Mouse (Mus musculus): ENCODE results near the gene Hhipl1. TPM values are rescaled to one million over a fixed set of nuclear protein-coding genes. Genes with fewer than 3 reads are reported as not detected.

The Hhipl1 gene
- polyA plus RNA-seq (2012; rRNA removed): 2.0 and 2.6 TPM in 2 replicates

GRCm38 (mm10) chr12:108305812-108306794 lies at the start of gene Hhipl1:
TSS of gene Hhipl1 (plus strand) at chr12:108306270.

GRCm38 (mm10) chr12:108274661-108275507 lies 31.2 kb upstream of the Hhipl1 start, which contains the start of gene Ccdc85c:
TSS of gene Ccdc85c (minus strand) at chr12:108275425.

GRCm38 (mm10) chr12:108333895-108334445 lies 27.9 kb downstream of the Hhipl1 start, which contains the start of gene Cyp46a1:
TSS of gene Cyp46a1 (plus strand) at chr12:108334381.

GRCm38 (mm10) chr12:108370596-108371428 lies 64.7 kb downstream of the Hhipl1 start, which contains the start of gene Eml1:
TSS of gene Eml1 (plus strand) at chr12:108370957.

Other genes with a start within 250 kb of the Hhipl1 start
- gene Setd3, start 127.0 kb upstream of the Hhipl1 start, polyA plus RNA-seq (2012; rRNA removed): 13.2 and 14.5 TPM in 2 replicates
- gene Ccnk, start 126.7 kb upstream of the Hhipl1 start, polyA plus RNA-seq (2012; rRNA removed): 8.4 and 9.5 TPM in 2 replicates
- 90.2 and 93.9 TPM in 2 replicates for gene Ccdc85c, start 30.8 kb upstream of the Hhipl1 start, polyA plus RNA-seq (2012; rRNA removed)
- gene Cyp46a1, start 28.1 kb downstream of the Hhipl1 start, polyA plus RNA-seq (2012; rRNA removed): 1.1 and 1.2 TPM in 2 replicates
- 43.9 and 50.9 TPM in 2 replicates for gene Eml1, start 64.7 kb downstream of the Hhipl1 start, polyA plus RNA-seq (2012; rRNA removed)
- gene Evl, start 248.4 kb downstream of the Hhipl1 start, polyA plus RNA-seq (2012; rRNA removed): 16.2 and 17.5 TPM in 2 replicates